Mouse (Mus musculus): Measurements from ENCODE around the gene Cdca4. TPM values are rescaled to one million over a fixed set of nuclear protein-coding genes. Genes with fewer than 3 reads are reported as not detected.
"Not testable (repeated sequence)": the region's sequence is repeated elsewhere in the genome, so short reads cannot be mapped to it uniquely, and the experiment has no call there.

Cdca4 gene
- polyA plus RNA-seq, 1 experiment, result 10.3 TPM

- no peak for DNase-seq
- no peak for TF ChIP-seq CTCF (conservative IDR thresholded peaks at IDR 0.05; ENCODE audit: insufficient read depth, insufficient read length, low read depth, low read length)
- no peak for TF ChIP-seq POLR2A (IDR thresholded peaks at IDR 0.05; ENCODE audit: low read depth, low read length)
- H3K27ac ChIP-seq (ENCODE audit: insufficient read depth, low read depth, low read length), result no peak overlapping the region
- WGBS, result 52% methylated on average over 2 of the region's 2 CpGs
- H3K4me3 ChIP-seq (ENCODE audit: insufficient read depth, low read depth, low read length), result no peak overlapping the region
- no peaks in the 10 kb centered on the region; the same call in 1 of the 2 replicates for H3K36me3 ChIP-seq (ENCODE audit: control insufficient read depth, insufficient read depth, low read length)
- H3K4me1 ChIP-seq (ENCODE audit: control insufficient read depth, insufficient read depth, low read length), result peaks cover 18% of the 10 kb centered on the region; the same call in 1 of the 2 replicates
- H3K27me3 ChIP-seq (replicated peaks; ENCODE audit: control insufficient read depth, insufficient read depth, low read length), result no peaks in the 10 kb centered on the region
Measured at GRCm38 (mm10) chr12:112822676-112823075, 6.5 kb downstream of the Cdca4 start.

- TF ChIP-seq CTCF (conservative IDR thresholded peaks at IDR 0.05; ENCODE audit: insufficient read depth, insufficient read length, low read depth, low read length) (no peak), POLR2A (IDR thresholded peaks at IDR 0.05; ENCODE audit: low read depth, low read length) (no peak)
- Histone ChIP-seq H3K36me3 (ENCODE audit: control insufficient read depth, insufficient read depth, low read length) (no peaks in the 10 kb centered on the region; the same call in 1 of the 2 replicates), H3K27ac (ENCODE audit: insufficient read depth, low read depth, low read length) (peak overlapping the region; percentile 28; the same call in 1 of the 2 replicates), H3K27me3 (replicated peaks; ENCODE audit: control insufficient read depth, insufficient read depth, low read length) (no peaks in the 10 kb centered on the region), H3K4me1 (ENCODE audit: control insufficient read depth, insufficient read depth, low read length) (peaks cover 18% of the 10 kb centered on the region; the same call in 1 of the 2 replicates), H3K4me3 (ENCODE audit: insufficient read depth, low read depth, low read length) (no peak overlapping the region)
- 76% methylated on average over 4 of the region's 4 CpGs for WGBS
- no peak for DNase-seq
Measured at GRCm38 (mm10) chr12:112821974-112822373, 7.2 kb downstream of the Cdca4 start.

GRCm38 (mm10) chr12:112821216-112821615 is 8.0 kb downstream of the Cdca4 start:
- Histone ChIP-seq H3K36me3 (ENCODE audit: control insufficient read depth, insufficient read depth, low read length) (no peaks in the 10 kb centered on the region; the same call in 1 of the 2 replicates), H3K27me3 (replicated peaks; ENCODE audit: control insufficient read depth, insufficient read depth, low read length) (no peaks in the 10 kb centered on the region), H3K4me3 (ENCODE audit: insufficient read depth, low read depth, low read length) (no peak overlapping the region), H3K4me1 (ENCODE audit: control insufficient read depth, insufficient read depth, low read length) (peaks cover 18% of the 10 kb centered on the region; the same call in 1 of the 2 replicates), H3K27ac (ENCODE audit: insufficient read depth, low read depth, low read length) (no peak overlapping the region)
- TF ChIP-seq CTCF (conservative IDR thresholded peaks at IDR 0.05; ENCODE audit: insufficient read depth, insufficient read length, low read depth, low read length), result no peak
- no peak for TF ChIP-seq POLR2A (IDR thresholded peaks at IDR 0.05; ENCODE audit: low read depth, low read length)
- WGBS, result 69% methylated on average over 1 of the region's 1 CpGs
- no peak for DNase-seq

GRCm38 (mm10) chr12:112820401-112820999 is 8.7 kb downstream of the Cdca4 start:
- no peak overlapping the region for H3K4me3 ChIP-seq (ENCODE audit: insufficient read depth, low read depth, low read length)
- H3K4me1 ChIP-seq (ENCODE audit: control insufficient read depth, insufficient read depth, low read length), result peaks cover 18% of the 10 kb centered on the region; the same call in 1 of the 2 replicates
- H3K36me3 ChIP-seq (ENCODE audit: control insufficient read depth, insufficient read depth, low read length), result no peaks in the 10 kb centered on the region; the same call in 1 of the 2 replicates
- no peaks in the 10 kb centered on the region for H3K27me3 ChIP-seq (replicated peaks; ENCODE audit: control insufficient read depth, insufficient read depth, low read length)
- no peak for DNase-seq
- WGBS, result 77% methylated on average over 12 of the region's 12 CpGs
- TF ChIP-seq CTCF (conservative IDR thresholded peaks at IDR 0.05; ENCODE audit: insufficient read depth, insufficient read length, low read depth, low read length) (no peak), POLR2A (IDR thresholded peaks at IDR 0.05; ENCODE audit: low read depth, low read length) (no peak)
- no peak overlapping the region for H3K27ac ChIP-seq (ENCODE audit: insufficient read depth, low read depth, low read length)

GRCm38 (mm10) chr12:112819057-112819662 is 10.1 kb downstream of the Cdca4 start:
- 43% methylated on average over 8 of the region's 8 CpGs for WGBS
- TF ChIP-seq CTCF (conservative IDR thresholded peaks at IDR 0.05; ENCODE audit: insufficient read depth, insufficient read length, low read depth, low read length), result no peak
- TF ChIP-seq POLR2A (IDR thresholded peaks at IDR 0.05; ENCODE audit: low read depth, low read length), result no peak
- no peaks in the 10 kb centered on the region; the same call in 1 of the 2 replicates for H3K36me3 ChIP-seq (ENCODE audit: control insufficient read depth, insufficient read depth, low read length)

GRCm38 (mm10) chr12:112816866-112817265 is 12.4 kb downstream of the Cdca4 start:
- not testable (repeated sequence) for DNase-seq; H3K4me3 ChIP-seq (ENCODE audit: insufficient read depth, low read depth, low read length); H3K27ac ChIP-seq (ENCODE audit: insufficient read depth, low read depth, low read length); H3K36me3 ChIP-seq (ENCODE audit: control insufficient read depth, insufficient read depth, low read length); H3K27me3 ChIP-seq (replicated peaks; ENCODE audit: control insufficient read depth, insufficient read depth, low read length)
- peaks cover 26% of the 10 kb centered on the region for H3K4me1 ChIP-seq (ENCODE audit: control insufficient read depth, insufficient read depth, low read length)
- 82% methylated on average over 7 of the region's 7 CpGs for WGBS

More at GRCm38 (mm10) chr12:112819057-112819662, 10.1 kb downstream of the Cdca4 start:
- peak; percentile 82 for DNase-seq
- Histone ChIP-seq H3K27ac (ENCODE audit: insufficient read depth, low read depth, low read length) (peak overlapping the region; percentile 72), H3K4me1 (ENCODE audit: control insufficient read depth, insufficient read depth, low read length) (peaks cover 25% of the 10 kb centered on the region), H3K4me3 (ENCODE audit: insufficient read depth, low read depth, low read length) (no peak overlapping the region), H3K27me3 (replicated peaks; ENCODE audit: control insufficient read depth, insufficient read depth, low read length) (no peaks in the 10 kb centered on the region)

- H3K27me3 ChIP-seq (replicated peaks; ENCODE audit: control insufficient read depth, insufficient read depth, low read length), result no peaks in the 10 kb centered on the region
- DNase-seq, result peak; percentile 72
- peaks cover 26% of the 10 kb centered on the region for H3K4me1 ChIP-seq (ENCODE audit: control insufficient read depth, insufficient read depth, low read length)
- no peak overlapping the region for H3K27ac ChIP-seq (ENCODE audit: insufficient read depth, low read depth, low read length)
- WGBS, result 52% methylated on average over 4 of the region's 4 CpGs
- H3K4me3 ChIP-seq (ENCODE audit: insufficient read depth, low read depth, low read length), result no peak overlapping the region
- no peaks in the 10 kb centered on the region; the same call in 1 of the 2 replicates for H3K36me3 ChIP-seq (ENCODE audit: control insufficient read depth, insufficient read depth, low read length)
- peak; percentile 78 for TF ChIP-seq CTCF (conservative IDR thresholded peaks at IDR 0.05; ENCODE audit: insufficient read depth, insufficient read length, low read depth, low read length)
- no peak for TF ChIP-seq POLR2A (IDR thresholded peaks at IDR 0.05; ENCODE audit: low read depth, low read length)
Measured at GRCm38 (mm10) chr12:112816294-112816693, 12.9 kb downstream of the Cdca4 start.
